Mouse (Mus musculus): ENCODE results near the gene Cfap58. TPM values are rescaled to one million over a fixed set of nuclear protein-coding genes. Genes with fewer than 3 reads are reported as not detected.

The Cfap58 gene
- total RNA-seq, 2 experiments from 2014 or later, result 2.0 to 2.6 TPM

DNA sequence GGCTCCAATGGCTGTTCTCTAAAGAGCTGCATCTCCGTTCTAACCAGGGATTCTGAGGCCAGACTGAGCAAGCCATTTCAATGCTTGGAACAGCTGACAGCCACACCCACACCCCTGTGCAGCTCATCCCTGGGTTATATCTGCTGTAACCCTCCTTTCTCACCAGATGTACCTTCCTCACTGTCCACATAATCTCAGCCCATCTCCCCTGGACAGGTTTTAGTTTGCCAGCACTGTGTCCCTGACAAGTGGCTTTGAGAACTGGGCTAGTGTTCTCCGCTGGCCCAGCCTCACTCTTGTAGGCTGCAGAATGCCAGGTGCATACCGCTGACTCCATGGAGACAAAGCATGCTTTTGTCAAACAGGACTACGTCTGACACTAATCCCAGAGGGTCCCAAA lies 20.1 kb upstream of the Cfap58 start:
- DNase-seq, result no peak

DNA sequence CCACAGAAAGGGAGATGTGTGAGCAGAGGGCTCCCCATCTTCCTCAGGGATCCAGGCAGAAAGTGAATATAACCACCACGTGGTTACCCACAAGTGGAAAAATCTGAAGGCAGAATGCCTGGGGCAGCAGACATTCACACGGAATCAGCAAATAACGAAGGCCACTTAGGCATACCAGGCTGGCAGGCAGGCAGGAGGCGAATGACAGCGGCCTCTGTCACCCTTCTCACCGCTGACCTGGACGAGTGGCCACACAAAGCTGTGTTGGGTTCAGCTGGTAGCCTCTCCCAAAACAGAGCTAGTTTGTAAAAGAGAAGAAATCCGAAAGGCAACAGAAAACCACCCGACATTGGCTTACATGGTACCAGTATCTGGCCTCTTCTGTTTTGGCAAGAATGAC lies 19.5 kb upstream of the Cfap58 start:
- peak in 1 of 2 experiments; percentile 44 for DNase-seq

GRCm38 (mm10) chr19:47918455-47919101 lies 18.9 kb upstream of the Cfap58 start:
- DNase-seq, result peak; percentile 56 to 57

DNA sequence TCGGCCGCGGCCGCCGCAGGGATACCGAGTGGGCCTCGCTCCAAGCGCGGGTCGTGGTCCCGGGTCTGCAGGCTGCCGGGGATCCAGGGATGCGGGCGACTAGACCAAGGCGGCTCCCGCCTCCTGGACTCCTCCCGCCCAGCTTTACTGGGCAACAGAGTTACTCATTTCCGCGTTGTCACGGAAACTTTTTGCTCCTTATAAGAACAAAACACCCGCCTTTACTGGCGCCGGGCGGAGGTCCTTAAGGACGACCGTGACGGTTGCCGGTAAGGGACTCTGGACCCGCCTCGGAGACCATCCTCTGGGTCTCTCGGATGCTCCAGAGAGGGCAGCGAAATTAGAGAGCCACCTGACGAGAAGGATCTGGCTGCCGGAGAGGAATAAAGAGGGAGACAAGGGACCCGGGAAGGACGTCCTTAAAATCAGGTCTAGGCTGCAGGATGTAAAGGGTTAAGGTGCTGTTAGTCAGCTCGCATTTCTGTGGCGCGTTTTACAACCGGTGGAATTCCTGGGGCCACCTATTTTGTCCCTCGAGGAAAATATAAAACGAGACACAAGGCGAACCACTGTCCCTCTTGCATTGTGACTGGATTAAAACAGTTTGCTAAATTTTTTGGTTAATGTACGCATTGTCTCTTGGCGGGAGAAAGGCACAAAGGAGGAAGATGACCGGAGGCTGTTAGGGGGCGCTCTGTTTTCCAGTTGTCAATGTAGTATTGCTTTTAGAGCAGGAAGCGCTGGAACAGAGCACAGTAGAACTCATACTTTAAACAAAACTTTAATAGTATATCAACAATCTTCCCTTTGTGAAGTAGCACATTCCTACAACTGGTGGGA lies 18.1 kb upstream of the Cfap58 start, which contains the start of the genes Cfap43 and Itprip:
Gene Cfap43 (minus strand): TSS at position 162 of the 840 bp plus-strand sequence.
Gene Itprip (minus strand): TSS at position 174 of the 840 bp plus-strand sequence.
- DNase-seq, result peak; percentile 93 to 94

DNA sequence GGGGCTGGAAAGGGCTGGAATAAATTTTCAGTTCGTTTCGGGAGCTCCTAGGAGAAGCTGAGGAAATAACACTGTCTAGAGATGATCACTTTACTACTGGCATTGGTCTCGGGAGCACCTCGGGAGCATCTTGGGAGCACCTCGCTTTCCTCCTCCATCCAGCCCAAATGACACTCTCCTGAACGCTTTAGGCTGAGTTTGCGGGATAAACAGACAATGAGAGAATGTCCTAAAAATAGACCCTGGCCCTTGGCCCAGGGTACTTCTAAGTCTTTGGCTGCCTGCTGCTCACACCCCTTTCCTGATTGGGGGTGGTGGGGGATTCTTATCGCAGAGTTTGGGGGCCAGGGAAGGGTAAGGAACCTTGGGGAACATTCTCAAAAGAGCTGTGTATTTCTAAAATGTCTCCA lies 17.5 kb upstream of the Cfap58 start:
- peak; percentile 84 to 85 for DNase-seq

DNA sequence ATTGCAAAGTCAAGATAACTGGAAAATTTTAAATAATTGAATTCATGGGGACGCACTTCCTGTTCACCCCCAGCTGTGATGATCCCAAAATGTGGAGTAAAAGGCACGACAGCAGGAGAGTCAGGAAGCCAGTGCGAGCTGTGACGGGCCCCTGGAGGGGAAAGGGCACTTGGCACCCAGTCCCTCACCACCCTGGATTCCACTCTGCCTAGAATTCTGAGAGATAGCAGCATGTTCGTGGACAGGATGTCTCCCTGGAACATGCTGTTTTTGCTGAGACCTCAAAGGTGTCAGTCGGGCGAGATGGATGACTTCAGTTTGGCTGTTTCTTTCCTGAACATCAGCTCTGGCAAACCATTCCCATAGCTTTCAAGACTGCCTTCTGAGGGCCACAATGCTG lies 11.7 kb upstream of the Cfap58 start:
- DNase-seq, result no peak

- DNase-seq, result no peak
Observed at GRCm38 (mm10) chr19:47927032-47927431, 10.4 kb upstream of the Cfap58 start.

DNA sequence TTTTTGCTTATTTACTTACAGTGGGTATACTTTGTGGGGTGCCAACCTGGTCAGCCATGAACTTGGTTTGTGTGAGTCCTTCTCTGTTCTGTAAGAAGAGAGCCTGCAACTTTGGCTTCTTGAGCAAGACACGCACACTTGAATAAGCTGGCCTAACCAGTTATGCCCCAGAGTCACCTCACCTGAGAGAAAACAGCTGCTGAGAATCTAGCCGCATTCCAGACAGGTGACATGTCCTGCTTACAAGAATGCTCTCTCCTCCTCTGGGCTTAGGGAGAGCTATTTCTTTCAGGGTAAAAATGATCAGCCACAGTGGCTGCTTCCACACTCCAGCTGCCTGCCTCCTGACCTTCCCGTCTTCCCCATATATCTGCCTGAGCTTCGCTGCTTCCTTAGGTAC lies 8.4 kb upstream of the Cfap58 start:
- DNase-seq, result no peak

- DNase-seq, result peak; percentile 48 to 59
Observed at GRCm38 (mm10) chr19:47931982-47932638, 5.4 kb upstream of the Cfap58 start.

- DNase-seq, result no peak
Observed at GRCm38 (mm10) chr19:47934146-47934545, 3.3 kb upstream of the Cfap58 start.

GRCm38 (mm10) chr19:47934636-47935238 lies 2.7 kb upstream of the Cfap58 start:
- DNase-seq, result no peak

- DNase-seq, result no peak
Observed at GRCm38 (mm10) chr19:47935530-47935929, 1.9 kb upstream of the Cfap58 start.

DNA sequence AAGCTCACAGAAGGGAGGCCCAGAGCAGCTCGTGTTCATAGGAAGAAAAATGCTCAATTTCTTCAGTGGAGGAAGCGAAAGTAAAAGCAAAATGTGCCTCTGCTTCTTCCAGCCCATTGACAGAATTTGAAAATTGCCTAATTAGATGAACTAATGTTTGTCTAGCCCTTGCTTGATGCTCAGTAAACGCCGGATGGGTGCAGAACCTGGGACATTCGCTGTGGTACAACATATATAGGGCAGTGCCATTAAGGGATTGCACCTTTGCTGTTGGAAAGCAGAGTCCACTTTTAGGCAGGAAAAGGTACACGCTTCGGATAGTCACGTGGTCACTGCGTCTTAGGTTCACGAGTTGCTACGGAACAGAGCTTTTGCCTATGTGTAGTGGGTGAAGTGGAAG lies 985 bp upstream of the Cfap58 start:
- no peak for DNase-seq

- DNase-seq, result no peak
Observed at GRCm38 (mm10) chr19:47936938-47937337, 537 bp upstream of the Cfap58 start.

- DNase-seq, result no peak
Observed at GRCm38 (mm10) chr19:47939361-47939760, 1.9 kb downstream of the Cfap58 start.

DNA sequence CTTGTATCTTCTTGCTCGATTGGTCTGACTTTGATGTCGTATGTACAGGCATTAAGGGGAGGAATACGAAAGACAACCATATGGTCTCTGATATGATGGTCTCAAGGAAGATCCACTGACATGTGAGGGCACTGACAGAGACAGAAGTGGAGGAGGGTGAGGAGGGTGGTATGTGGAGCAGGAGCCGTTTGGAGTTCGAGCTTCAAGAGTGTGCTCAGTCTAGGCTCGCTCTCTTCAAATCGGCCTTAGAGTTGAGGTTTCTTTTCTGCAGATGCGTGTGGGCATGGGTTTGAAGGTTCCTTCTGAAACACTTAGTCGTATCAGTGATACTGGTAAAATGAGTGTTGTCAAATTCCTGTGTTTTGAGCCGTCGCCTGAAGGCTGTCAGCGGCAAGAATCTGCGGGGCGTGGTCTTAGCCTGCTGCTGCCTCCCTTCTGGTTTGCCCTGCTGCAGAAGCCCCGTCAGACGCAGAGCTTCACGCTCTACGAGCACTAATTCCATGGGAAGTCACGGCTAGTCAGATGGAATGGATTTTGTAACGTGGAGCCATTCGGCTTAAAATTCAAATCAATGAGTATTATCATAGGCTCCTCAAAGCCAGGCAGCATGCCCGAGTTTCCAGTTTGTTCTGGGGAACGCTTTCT lies 9.5 kb downstream of the Cfap58 start:
- DNase-seq, result no peak

DNA sequence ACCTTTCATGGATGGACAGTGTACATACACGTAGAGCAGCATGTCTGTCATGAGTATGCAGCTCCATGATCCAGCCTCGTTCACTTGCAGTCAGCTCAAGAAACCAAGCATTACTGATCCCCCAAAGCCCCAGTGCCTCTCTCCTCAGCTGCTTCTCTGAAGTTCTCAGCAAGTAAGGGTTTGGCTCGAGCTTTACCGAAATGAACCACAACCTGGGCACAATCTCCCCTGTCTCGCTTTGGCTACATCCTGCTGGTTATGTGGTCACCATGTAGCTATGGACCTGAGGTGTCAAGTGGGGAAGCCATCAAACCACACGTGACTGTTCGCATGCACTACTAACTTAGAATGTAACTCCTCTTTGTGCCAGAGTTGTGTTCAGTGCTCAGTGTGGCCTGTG lies 13.5 kb downstream of the Cfap58 start:
- no peak for DNase-seq

- no peak for DNase-seq
Observed at GRCm38 (mm10) chr19:47953169-47953568, 15.7 kb downstream of the Cfap58 start.

GRCm38 (mm10) chr19:47958181-47958580 lies 20.7 kb downstream of the Cfap58 start:
- no peak for DNase-seq

DNA sequence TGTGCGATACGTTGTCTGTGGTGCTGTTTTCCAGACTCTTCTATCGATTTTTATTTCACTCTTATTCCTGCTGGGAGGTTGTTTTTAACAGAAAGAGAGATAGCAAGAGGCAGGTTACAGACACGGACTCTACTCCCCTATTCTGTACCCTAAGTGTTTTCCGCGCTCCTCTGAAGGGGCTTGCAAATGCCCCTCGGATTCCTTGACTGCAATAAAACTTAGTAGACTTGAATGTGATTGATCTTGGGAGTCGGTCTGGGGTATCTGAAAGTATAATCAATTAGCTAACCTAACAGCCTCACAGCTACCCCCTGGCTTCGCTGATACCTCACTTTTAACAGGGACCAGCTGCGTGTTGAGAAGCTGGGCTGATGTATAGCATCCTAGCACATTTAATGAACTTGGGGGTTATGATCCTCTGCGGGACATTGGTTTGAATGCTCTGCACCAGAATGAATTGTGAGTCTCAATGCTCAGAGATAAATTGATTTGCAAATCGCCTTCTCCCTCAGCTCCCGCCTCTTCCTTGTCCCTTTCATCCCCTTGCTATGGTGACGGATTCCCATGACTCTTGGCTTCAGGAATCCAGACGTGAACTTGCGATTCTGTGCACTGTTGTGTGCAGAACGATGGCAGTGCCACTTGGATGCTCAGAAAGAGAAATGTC lies 31.7 kb downstream of the Cfap58 start:
- DNase-seq, result no peak

GRCm38 (mm10) chr19:47971066-47971465 lies 33.6 kb downstream of the Cfap58 start:
- DNase-seq, result no peak

Data from heart, adult 18-20 months (tissue).